Mouse (Mus musculus): ENCODE measurements around the gene Rbms3.

Rbms3 gene

DNA sequence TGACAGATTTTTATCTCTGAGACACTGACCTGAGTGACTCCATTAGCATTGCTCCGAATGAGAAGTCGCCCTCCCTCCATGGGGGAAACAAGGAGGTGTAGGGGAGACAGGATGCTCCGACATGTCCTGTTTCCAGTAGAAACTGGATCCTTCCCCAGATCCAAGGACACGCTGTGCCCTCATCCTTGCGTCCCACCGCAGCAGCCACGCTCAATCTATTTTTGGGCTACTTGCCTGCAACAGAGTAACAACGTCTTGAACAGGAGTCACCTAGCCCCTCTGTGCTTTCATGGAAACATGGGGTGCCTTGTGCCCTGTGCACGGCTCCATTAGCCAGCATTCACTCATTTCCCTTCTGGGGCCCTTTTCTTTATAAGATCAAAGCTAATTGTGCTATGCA is at the start of gene Rbms3:
Gene Rbms3 (minus strand): TSS at position 143 of the 400 bp plus-strand sequence.
- no peak for DNase-seq (ENCODE audit: low spot score in 2 of 2)

GRCm38 (mm10) chr9:117673311-117673710 is 43.6 kb upstream of the Rbms3 start:
- no peak for DNase-seq (ENCODE audit: low spot score in 2 of 2)

- DNase-seq (ENCODE audit: low spot score in 2 of 2): no peak
Measured at GRCm38 (mm10) chr9:117654626-117655025, 24.9 kb upstream of the Rbms3 start.

DNA sequence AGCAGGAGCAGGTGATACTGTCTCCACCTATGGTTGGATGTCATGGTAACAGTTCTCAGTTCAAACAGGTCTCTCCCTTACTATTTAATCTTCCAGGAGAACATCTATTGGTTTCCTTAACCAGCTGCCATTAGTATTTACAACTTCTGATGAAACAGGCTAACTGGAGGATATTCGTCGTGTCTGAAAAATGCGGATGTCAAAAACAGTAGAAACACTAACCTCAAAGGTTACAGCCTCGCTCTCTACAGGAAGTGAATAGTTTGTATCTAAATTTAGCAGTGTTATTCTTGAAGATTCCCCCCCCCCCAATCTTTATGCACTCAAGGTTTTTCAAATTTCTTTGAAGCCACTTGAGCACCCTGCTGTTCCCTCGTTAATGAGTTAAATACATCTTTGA is 23.9 kb upstream of the Rbms3 start:
- no peak for DNase-seq (ENCODE audit: low spot score in 2 of 2)

GRCm38 (mm10) chr9:117646131-117646530 is 16.4 kb upstream of the Rbms3 start:
- no peak for DNase-seq (ENCODE audit: low spot score in 2 of 2)

GRCm38 (mm10) chr9:117641090-117641782 is 11.5 kb upstream of the Rbms3 start:
- DNase-seq (ENCODE audit: low spot score in 2 of 2): no peak

DNA sequence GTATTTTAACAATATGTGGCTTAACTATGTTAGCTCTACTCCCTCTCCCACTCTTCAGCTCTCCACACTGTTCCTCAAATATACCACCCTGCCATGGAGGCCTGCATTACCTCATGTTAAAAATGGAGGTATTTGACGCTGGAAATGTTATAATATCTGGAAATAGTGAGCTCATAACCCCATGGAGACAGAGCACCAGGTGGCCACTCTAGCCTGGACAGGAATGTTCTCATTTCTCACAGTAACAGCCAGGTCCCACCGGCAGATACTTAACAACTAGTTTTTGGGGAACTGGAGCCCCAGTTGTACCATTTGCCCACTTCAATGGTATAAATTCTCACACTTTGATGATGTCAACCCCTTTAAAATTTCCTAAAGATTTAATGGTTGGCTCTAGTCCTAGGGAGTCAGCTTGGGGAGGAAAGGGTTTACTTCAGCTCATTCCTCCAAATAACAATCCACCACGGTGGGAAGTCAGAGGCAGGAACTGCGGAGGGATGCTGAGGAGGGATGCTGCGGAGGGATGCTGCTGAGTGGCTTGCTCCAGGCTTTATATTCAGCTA is 9.0 kb upstream of the Rbms3 start:
- DNase-seq (ENCODE audit: low spot score in 2 of 2): no peak

DNA sequence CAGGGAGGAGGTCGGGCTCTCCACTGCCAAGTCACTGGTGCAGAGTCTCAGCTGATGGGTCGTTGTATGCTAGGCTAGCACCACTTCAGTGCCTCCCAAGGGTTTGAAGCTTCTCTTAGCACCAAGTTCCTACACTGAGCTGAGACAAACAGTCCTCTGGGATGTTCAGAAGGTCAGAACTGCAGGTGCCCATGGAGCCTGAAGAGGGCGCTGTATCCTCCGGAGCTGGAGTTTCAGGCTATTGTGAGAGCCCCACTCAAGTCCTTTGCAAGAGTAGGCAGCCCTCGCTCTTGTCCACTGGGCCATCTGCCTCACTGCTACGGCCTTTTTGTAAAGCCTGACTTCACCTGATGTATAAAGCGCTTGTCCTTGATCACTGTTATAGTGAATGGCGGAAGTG is 6.8 kb upstream of the Rbms3 start:
- no peak for DNase-seq (ENCODE audit: low spot score in 2 of 2)

GRCm38 (mm10) chr9:117627173-117627572 is 2.5 kb downstream of the Rbms3 start:
- no peak for DNase-seq (ENCODE audit: low spot score in 2 of 2)

- DNase-seq (ENCODE audit: low spot score in 2 of 2): no peak
Measured at GRCm38 (mm10) chr9:117600781-117601180, 28.9 kb downstream of the Rbms3 start.

- DNase-seq (ENCODE audit: low spot score in 2 of 2): no peak
Measured at GRCm38 (mm10) chr9:117599341-117599740, 30.4 kb downstream of the Rbms3 start.

DNA sequence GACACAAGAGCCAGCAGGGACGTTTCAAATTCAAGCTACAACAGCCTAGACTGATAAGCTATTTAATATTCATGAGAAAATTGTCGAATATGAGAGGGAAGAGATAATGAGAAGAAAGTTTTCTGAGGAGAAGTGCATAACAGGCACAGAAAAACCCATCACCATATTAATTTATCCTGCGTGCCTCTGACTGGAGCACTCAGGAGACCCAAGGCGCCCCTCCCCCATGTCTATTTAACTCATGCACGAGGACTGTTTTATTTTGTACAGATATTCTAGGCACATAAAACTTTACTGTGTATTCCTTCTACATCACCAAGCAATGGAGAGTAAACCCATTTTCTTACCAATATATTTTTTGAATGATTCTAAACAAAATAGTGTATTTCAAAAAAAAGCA is 33.6 kb downstream of the Rbms3 start:
- no peak for DNase-seq (ENCODE audit: low spot score in 2 of 2)

DNA sequence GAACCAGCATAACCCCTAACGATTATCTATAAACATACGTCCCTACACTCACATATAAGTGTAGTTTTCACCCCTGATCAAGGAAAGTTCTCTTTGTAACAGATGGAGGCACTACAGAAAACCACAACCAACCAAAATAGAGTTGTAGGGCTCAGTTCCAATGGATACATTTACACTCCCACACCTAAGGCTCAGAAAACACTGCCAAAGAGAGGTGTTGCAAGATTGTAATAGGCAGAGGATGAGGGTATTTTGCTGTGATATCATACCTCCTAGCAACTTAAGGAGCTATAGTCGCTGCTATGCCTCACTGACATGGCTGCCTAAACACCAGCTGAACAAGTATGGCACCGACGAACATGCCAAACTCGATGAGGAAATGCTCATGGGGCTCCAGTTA is 44.4 kb downstream of the Rbms3 start:
- no peak for DNase-seq (ENCODE audit: low spot score in 2 of 2)

- peak; percentile 15 to 22 for DNase-seq (ENCODE audit: low spot score in 2 of 2)
Measured at GRCm38 (mm10) chr9:117583638-117584037, 46.1 kb downstream of the Rbms3 start.

GRCm38 (mm10) chr9:117582591-117582990 is 47.1 kb downstream of the Rbms3 start:
- no peak for DNase-seq (ENCODE audit: low spot score in 2 of 2)

GRCm38 (mm10) chr9:117571186-117571855 is 58.4 kb downstream of the Rbms3 start:
- DNase-seq (ENCODE audit: low spot score in 2 of 2): no peak

DNA sequence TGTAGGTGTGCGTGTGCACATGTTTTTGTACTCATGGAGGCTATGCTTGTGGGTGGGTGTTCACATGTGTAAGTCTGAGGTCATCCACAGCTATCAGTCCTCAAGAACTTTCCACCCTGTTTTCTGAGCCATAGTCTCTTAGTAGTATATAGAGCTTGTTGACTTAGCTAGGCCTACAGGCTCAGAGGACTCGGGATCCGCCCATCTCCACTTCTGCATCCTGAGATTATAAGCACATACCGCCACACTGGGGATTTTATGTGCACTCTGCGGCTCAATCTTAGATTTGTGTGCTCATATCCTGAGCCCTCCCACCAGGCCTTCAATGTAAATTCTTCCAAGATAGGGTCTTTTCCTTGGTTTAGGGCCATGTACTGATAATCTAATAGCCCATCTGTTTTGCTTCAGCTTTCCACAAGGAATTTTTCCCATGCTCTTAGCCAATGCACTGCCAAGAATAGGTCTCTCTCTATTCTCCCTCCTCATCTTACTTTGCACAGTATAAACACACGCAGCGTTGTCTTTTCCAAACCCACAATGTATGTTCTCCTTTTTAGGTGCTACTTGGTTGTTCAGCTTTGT is 59.4 kb downstream of the Rbms3 start:
- no peak for DNase-seq (ENCODE audit: low spot score in 2 of 2)

DNA sequence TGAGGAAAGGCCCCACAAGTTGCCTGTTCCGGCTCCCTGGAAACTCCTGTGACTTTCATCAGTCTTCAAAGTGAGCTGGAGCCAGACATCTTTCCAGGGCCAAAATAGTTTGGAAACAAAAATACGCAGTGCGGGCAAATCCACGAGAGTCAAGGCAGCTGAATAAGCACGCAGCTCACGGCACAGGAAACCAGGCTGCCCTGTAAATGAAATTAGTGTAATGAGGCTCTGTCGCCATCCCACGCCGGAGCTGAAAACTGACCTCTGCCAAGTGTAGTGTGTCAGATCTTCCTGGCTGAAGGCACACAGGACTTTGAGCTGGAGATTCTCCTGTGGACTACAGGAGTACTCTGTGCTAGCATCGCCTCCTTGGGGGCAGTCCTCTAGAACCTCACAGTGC is 63.4 kb downstream of the Rbms3 start:
- no peak for DNase-seq (ENCODE audit: low spot score in 2 of 2)

GRCm38 (mm10) chr9:117558562-117558961 is 71.2 kb downstream of the Rbms3 start:
- no peak for DNase-seq (ENCODE audit: low spot score in 2 of 2)

DNA sequence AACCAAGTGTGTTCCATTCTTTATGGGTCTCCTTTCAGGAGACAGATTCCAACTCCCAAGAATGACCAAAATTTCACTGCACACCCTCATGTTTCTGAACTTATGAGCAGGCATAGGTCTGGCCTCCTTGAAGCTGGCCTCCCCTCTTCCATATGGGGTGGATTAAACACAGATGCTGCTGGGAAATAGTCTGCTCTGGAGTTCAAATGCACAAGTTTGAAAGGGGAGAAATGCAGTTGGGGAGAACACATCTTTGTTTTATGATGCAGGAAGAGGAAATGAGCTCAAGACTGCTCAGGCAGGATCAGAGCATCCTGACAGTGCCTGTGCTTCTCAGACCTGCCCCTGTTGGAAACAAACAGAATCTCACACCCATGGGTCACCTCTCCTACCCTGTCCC is 75.4 kb downstream of the Rbms3 start:
- DNase-seq (ENCODE audit: low spot score in 2 of 2): no peak

DNA sequence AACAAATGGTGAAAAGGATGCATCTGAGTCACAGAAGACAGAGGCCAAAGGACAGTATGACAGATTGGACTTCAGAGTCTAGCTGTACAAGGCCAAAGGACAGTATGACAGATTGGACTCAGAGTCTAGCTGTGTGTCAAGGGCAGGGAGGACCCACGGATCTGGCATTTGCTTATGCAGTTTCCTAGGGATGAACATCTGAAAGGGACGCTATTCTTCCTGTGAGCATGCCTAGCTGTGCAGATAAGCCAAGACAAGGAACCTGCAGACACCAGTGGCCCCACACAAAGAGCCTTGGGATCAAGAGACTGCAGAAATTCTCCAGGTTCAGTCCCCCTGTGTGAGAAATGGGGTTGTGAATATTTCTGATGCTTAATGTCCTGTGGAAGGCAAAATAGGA is 100.4 kb downstream of the Rbms3 start:
- DNase-seq (ENCODE audit: low spot score in 2 of 2): no peak

GRCm38 (mm10) chr9:117508941-117509340 is 120.8 kb downstream of the Rbms3 start:
- DNase-seq (ENCODE audit: low spot score in 2 of 2): peak; percentile 4 to 7

- DNase-seq (ENCODE audit: low spot score in 2 of 2): no peak
Measured at GRCm38 (mm10) chr9:117491866-117492265, 137.8 kb downstream of the Rbms3 start.

Measured in right cerebral cortex, adult 2 months (tissue).